Mouse (Mus musculus) cerebellum, adult 11 months (tissue): ENCODE results near the gene Fgr.

Source experiments
- DNase-seq: peaks from one replicate; pipeline ENCODE4 v3.0.0; 2022

The Fgr gene

DNA sequence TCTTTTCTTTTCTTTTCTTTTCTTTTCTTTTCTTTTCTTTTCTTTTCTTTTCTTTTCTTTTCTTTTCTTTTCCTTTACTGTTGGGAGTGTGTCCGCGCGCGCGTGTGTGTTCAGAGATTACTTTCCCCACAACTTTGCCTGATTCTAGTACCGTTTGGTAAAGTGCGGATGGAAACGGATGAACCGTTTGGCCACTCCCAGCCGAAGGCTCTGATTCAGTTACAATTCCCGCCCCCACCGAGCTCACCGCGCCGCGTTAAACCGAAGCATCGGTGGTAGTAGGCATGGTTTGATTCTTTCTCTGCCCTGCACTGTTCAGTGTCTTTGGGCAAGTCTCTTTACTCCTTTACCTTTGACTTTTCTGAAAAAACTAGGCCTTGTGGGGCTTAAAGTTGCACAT is 65.9 kb downstream of the Fgr start:
- DNase-seq = no peak

DNA sequence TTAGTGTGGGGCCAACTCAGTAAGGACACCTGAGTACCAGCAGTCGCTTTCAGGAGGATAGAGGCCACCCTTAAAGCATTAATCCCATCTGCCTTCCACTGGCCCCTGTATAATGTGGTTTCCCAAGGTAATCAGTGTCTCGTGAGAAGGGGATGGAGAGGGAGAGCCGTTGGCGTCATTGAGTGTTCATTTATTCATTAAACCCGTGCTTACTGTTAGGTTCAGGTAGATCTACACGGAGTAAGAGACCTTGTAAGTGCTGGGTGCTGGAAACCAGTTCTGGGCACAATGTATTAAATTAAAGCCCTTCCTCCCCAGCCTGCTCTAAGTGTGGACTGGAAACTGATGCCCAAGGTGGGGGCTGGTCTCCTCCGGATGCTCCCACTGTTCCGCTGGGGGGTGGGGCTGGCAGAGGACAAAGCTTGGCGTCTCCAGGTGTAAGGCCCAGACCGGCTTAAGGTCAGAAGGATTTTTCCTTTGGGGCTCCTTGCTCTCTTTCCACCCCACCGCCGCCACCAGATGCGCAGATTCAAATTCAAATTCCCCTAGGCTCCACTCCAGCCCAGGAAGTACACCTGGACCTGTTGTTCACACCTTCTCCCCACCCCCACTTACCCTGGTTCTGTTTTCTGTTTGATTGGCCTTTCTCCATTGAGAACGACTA is 66.5 kb downstream of the Fgr start:
- no peak for DNase-seq

DNA sequence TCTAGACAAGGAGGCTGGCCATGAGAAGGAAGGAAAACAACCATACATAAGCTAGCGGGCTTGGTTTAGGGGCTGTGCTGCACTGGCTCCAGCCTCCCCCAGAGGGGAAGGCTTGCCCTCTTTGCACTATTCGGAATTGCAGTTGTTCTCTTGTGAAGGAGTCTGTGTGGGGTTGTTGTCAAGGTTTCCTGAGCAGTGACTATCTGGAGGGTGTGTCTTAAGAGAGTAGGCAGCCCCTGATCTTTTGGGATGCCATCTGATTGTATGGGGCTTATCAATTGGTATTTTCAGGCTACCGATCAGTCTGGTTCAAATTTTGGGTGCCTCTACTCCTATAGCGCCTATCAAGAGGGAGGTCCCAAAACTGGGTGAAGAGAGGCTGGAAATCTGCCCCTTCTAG is 68.3 kb downstream of the Fgr start:
- no peak for DNase-seq

DNA sequence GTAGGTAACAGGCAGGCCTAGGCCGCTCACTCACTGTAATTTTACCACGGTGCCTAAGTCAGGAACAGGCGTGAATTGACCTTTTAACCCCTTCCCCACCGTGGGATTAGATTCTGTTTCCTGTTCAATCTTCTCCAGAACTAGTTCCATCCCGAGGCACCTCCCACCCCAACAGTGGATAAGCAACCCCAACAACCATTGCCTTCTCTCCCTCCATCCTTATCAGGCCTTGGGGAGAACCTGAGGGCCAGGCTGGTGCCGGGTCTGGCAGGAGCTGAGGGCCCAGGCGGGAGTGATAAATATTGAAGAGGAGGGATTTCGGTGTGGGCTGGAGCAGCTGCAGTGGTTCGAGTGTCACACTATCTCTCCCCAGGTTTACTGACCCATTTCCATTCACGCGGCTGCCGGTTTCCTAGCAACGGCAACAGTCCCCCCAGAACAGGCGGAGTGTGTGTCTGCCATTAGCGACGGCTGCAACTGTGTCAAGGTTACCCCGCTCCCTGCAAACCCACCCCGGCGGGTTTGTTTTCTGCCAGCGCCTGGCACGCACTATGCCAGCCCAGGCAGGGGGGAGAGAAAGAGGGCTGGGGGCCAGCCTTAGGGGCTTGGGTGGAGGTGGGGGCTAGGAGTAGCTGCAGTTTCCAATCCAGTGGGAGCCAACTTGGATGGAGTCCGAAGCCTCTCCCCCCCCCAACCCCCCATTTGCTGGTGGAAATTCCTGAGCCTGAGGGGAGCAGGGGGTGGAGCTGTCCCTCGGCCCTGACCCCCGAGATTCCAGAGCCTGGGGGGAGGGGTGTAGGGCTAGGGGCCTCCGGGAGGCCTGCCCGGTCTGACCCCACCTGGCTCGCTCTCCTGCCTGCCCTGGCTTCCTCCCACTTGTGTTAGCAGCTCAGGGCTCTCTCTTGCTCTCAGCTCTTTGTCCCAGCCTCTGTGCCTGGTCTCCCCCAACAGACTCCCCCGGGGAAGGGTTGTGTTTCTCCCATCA is 69.0 kb downstream of the Fgr start:
- no peak for DNase-seq

DNA sequence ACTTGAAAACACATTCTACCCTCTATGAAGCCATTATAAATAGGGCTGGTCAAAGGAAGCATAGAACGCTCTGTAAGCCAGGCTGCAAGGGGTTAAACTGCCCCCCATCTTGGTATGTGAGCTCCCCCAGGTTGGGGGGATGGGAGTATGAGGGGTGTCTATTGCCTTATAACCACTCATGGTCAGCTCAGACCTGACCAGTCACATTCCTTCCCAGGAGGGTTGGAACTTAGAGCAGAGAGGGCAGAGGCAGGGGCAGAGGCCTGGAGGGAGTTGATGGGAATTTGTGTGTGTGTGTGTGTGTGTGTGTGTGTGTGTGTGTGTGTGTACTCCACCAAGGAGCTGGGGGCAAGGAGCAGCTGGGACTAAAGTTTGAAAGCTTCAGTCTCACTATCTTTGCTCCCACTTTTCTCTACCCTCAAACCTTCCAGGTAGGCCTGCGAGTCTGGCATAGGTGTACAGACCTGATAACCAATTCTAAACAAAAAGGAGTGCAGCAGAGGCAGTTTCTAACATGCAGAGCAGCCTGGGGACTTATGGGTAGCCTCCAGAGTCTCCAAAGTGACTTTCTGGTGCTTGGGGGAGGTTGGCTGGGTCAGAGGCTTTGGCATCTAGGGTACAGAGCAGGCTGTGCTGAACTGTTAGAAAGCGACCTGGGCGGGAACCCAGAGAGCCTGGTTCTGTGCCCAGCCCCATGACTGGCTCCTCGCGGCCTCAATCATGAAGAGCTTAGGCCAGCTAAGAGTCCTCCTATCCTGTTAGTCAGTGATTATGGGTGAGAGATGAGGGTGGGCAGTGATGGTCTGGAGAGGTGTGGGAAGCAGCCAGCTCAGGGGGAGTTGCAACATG is 70.1 kb downstream of the Fgr start:
- DNase-seq = peak; percentile 60

DNA sequence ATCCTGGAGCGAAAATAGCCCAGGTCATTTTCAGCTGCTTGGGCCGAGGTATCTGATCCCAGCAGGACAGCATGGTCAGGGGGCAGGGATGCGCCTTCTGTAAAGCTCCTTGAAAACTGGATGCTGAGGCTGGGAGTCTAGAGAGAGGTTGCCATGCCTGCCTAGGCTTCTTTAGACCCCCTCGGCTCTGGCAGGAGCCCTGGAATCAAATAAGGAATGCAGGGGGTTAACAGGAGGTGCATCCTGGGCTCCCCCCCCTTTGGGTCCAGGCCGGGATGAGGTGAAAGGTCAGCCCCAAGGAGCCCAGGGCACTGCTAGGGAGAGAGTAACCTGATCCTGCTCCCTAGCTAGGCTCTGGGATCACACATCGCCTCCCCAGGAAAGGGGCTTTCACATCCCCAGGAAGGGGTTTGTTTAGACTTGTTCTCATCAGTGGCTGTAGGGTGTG is 70.8 kb downstream of the Fgr start:
- no peak for DNase-seq

DNA sequence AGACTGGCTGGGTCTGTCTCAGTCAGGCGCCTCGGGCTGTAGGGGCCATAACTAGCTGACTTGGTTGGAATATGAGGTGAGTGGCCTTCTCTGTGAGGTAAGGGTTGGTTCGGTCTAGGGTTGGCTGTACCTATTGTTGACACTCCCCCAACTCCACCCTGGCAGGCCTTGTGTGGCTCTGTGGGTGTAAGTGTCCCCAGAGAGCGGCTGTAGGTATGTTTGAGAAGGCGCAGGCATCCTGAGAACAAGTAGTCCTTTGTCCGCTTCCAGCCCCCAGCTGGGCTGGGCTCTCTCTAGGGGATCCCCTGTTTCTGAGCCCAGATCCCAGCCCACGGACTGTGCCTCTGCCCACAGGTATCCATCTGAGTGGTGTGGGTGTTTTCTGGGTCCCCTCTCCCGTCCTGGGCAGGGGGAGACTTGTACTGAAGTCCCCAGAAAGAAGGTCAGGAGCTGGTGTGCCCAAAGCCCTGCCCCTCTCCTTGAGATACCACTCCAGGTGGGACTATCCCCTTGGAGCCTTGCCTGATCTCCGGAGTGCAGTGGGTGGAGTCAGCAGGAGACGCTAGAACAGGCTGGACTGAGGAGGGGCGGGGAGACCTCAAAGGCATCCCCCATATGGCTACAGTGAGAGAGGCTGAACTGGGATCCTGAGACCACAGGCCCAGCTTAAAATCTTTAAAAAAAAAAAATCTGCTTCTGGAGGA is 72.0 kb downstream of the Fgr start:
- DNase-seq = no peak

DNA sequence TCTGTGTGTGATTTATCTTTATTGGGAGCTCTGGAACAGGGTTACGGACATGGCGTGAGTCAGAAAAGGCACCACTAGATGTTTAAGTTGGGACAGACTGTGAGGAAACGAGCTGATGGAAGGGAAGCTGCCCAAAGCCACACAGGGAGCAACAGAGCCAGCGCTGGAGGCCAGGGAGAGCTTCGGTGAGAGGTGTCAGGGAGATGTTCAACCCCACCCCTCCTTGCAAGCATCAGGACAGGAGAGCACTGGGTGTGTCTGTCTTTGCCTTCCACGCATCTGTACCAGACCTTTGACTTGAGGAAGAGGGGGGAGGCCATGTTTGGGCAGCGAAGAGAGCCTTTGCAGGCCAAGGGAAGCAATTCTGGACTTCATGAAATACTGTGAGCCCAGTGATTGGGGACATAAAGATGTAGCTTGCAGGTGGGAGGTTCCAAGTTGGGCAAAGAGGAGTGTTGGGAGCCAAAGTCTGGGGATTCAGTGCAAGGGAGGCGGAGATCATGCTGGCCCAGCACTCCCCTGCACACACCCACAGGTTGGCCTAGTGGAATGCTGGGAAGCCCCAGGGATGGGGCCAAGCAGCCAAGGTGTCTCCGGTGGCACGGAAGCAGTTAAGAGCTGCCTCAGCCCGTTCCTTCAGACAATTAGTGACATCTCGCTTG is 72.9 kb downstream of the Fgr start:
- no peak for DNase-seq

DNA sequence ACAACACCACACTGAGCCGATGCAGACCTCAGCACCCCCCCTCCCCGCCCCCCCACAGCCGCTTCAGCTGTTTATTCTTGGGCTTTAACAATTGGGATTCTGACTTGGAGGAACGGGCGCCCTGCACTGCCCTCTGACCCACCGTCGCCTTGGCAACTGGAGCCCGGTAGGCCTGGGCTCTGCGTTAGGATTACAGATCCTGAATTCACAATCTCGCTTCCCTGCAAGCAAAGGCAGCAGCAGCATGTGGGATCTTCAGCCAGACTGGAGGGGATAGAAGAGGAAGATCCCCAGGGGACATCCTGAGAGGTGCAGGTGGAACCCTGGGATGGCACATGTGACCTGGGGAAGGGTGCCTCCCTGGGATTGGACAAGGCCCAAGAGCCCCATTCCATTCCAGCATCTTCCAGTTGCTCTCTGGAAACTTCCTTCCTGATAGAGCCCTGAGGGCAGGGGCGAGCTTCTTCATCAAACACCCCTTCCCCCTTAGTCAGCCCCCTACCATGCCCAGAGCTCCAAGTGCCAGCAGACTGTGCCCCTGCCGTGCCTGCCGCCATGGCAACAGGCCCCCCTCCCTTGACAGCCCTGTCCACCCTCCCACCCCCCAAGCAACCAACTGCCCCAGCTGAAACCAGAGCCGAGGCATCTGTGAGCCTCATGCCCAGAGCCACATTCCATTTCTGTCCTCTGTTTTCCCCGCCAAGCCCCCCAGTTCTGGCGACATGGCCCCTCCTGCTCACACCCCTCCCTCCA is 73.6 kb downstream of the Fgr start:
- no peak for DNase-seq

DNA sequence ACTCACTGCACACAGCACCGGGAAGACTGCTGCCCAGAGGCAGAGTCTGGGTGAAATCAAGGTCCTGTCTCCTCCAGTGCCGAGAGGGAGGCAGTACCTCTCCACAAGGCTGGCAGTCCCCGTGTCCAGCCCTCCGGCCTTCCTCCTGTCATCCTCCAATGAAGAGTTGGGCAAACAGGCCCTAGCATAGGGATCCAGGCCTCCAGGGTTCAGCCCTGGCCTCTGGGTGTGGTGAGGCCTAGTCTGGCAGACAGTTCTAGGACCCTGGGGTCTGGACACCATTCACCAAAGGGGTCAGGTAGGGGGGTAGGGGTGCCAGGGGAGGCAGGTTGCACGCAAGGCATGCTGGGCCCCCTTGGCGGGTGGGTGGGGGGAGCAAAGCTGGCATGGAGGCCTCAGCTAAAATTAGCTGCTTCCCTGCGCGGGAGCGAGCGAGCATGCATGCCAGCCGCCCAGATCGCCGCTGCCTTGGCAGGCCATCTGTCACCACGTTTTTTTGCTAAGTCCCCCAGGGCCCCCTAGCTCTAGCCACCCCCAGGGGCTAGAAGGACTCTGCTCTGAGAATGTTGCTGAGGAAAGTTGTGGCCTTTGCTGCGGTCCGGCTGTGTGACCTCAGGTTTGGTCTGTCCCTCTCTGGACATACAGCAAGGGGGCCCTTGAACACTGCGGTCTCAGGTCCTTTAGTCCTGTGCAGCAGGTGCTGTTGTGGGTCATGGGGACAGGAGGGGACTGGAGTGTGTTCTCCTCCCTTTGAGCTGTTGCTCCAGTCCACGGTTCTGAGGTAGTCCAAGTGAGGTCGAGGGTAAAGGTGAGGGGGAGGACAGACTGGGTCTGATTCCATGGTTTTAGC is 75.4 kb downstream of the Fgr start:
- DNase-seq = peak; percentile 64

DNA sequence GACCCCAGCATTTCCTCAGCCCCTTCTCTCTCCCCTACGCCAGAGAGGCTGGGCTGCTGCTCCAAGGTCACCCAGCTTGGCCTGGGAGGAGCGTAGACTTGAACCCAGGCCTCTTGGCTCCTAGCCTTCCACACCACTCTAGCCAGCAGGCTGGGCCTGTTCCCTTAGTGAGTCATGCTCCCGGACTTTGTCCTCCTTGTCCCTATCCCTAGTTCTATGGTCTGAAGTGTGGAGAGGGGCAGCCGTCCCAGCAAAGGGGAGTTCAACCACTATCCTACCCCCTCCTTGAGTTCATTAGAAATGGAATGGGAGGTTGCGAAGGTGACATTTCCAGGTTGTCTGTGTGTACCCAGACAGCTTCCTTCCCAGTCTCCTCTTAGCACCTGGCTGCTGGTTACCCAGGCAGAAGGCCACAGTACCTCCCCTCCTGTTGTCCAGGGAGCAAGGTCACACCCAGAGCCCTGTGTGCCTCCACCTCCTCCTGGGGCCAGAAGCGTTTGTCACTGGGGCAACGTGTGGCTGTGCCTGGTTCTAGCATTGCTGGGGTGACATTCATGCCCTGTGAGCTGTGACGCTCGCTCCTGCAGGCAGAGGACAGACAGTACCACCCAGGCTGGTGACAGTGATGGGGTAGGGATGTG is 76.4 kb downstream of the Fgr start:
- no peak for DNase-seq

DNA sequence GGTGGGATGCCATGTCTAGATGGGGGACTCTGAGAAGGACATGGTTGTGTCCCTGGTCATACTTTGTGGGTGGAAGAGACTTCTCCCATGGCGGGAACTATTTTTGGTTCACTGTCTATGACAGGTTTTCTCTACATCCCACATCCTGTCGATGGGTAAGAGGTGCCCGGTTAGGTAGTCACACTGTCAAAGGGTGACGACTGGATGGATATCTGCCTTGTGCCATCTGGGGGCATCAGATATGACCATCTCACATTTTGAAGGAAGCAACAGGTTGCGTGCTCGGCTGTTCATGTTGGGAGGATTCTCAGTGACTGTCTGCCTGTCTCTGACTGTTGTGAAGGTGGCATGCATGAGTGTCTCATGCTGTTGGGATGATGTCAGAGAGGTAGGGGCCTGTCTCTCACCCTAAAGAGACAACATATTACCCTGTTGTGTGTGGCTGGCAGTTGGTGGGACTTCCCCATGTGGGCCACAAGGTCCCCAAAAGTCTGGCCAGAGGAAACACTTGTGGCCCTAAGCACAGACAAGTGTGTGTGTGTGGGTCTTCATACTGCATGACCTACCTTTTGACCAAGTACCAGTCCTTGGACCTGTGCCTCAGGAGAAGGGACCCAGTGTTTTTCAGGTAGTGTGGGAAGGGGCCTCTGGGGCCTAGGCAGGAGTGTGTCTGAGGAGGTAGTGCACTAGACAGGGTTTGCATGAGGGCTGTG is 77.1 kb downstream of the Fgr start:
- no peak for DNase-seq

DNA sequence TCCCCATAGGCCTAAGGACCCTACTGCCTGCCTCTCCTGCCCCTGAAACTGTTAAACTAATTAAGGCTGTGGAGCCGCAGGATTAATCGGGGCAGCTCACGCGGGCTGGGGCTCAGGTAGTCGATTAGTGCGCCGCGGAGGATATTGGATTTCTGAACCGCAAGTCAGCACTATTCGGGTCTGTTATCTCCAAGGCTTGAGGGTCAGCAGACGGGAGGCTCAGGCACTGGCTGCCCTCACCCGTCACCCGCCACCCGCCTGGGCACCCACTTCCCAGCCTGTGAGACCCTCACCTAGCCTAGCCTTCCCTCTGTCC is 77.6 kb downstream of the Fgr start:
- DNase-seq = no peak
